Mouse (Mus musculus): ENCODE results near the gene Cdc42ep1.

- TF ChIP-seq CTCF (IDR thresholded peaks at IDR 0.05; ENCODE audit: low read depth) (no peak), EP300 (IDR thresholded peaks at IDR 0.05; ENCODE audit: low read depth) (no peak)
Observed at GRCm38 (mm10) chr15:78874989-78875388, 32.6 kb downstream of the Cdc42ep1 start.
